Mouse (Mus musculus) thymus, postnatal 25 days (tissue): Measurements from ENCODE around the gene Uox.

Experiments used
- DNase-seq: peaks from one replicate; pipeline ENCODE4 v3.0.0; 2022

The Uox gene

GRCm38 (mm10) chr3:146628227-146628982 lies 58.2 kb downstream of the Uox start:
- DNase-seq = no peak

- DNase-seq = no peak
Observed at GRCm38 (mm10) chr3:146632506-146632905, 62.3 kb downstream of the Uox start.

- no peak for DNase-seq
Observed at GRCm38 (mm10) chr3:146641818-146642427, 71.7 kb downstream of the Uox start.

GRCm38 (mm10) chr3:146649311-146649894 lies 79.2 kb downstream of the Uox start:
- no peak for DNase-seq

GRCm38 (mm10) chr3:146650716-146651115 lies 80.5 kb downstream of the Uox start:
- DNase-seq = no peak

- DNase-seq = no peak
Observed at GRCm38 (mm10) chr3:146651217-146651616, 81.0 kb downstream of the Uox start, which contains the start of gene 4930503B20Rik. Gene 4930503B20Rik, minus strand, starts transcription at chr3:146651317.

GRCm38 (mm10) chr3:146652431-146652830 lies 82.2 kb downstream of the Uox start:
- no peak for DNase-seq

GRCm38 (mm10) chr3:146653692-146654091 lies 83.5 kb downstream of the Uox start:
- DNase-seq = no peak

- no peak for DNase-seq
Observed at GRCm38 (mm10) chr3:146655111-146655577, 84.9 kb downstream of the Uox start.

- DNase-seq = no peak
Observed at GRCm38 (mm10) chr3:146657433-146657832, 87.2 kb downstream of the Uox start.

- no peak for DNase-seq
Observed at GRCm38 (mm10) chr3:146658061-146658639, 87.9 kb downstream of the Uox start.

GRCm38 (mm10) chr3:146659321-146659720 lies 89.1 kb downstream of the Uox start:
- no peak for DNase-seq

GRCm38 (mm10) chr3:146661001-146661400 lies 90.8 kb downstream of the Uox start:
- DNase-seq = no peak

GRCm38 (mm10) chr3:146661907-146662306 lies 91.7 kb downstream of the Uox start:
- DNase-seq = no peak

- no peak for DNase-seq
Observed at GRCm38 (mm10) chr3:146671121-146671520, 100.9 kb downstream of the Uox start.

GRCm38 (mm10) chr3:146675101-146675500 lies 104.9 kb downstream of the Uox start:
- DNase-seq = no peak

- DNase-seq = no peak
Observed at GRCm38 (mm10) chr3:146676193-146676592, 106.0 kb downstream of the Uox start.

GRCm38 (mm10) chr3:146679646-146680045 lies 109.4 kb downstream of the Uox start:
- DNase-seq = no peak

- no peak for DNase-seq
Observed at GRCm38 (mm10) chr3:146680625-146681024, 110.4 kb downstream of the Uox start.

- DNase-seq = no peak
Observed at GRCm38 (mm10) chr3:146681696-146682095, 111.5 kb downstream of the Uox start.
